Mouse (Mus musculus): Measurements from ENCODE around the gene Eef1akmt3. TPM values are rescaled to one million over a fixed set of nuclear protein-coding genes. Genes with fewer than 3 reads are reported as not detected.

The Eef1akmt3 gene
- total RNA-seq, 2 experiments from 2014 or later, result 0.26 to 0.27 TPM

Small RNA genes lying within 50 kb of the gene (microRNA-seq; reads per million reads assigned to microRNA genes)
- 39.8 to 117 reads per million in 2 experiments for gene Mir26a-2 (ENCODE audit: borderline number of aligned reads in 2 of 2)
- gene Mir546 (ENCODE audit: borderline number of aligned reads in 2 of 2), result 0 reads per million in 2 experiments

Other genes with a start within 250 kb of the Eef1akmt3 start
- 1 to 10 TPM; 4.6 to 5.5 TPM for gene Atp23, start 140.2 kb downstream of the Eef1akmt3 start, total RNA-seq (2021)
- 10 to 100 TPM; 73.0 to 98.7 TPM for gene Ctdsp2, start 62.8 kb downstream of the Eef1akmt3 start, total RNA-seq (2021)
- gene Avil, start 40.8 kb downstream of the Eef1akmt3 start, total RNA-seq (2021), result 1 to 10 TPM in 1 of 2 experiments, under 1 TPM in 1; 0.67 to 5.5 TPM
- gene Tsfm, start 10.7 kb downstream of the Eef1akmt3 start, total RNA-seq (2021), result 10 to 100 TPM; 55.1 to 61.3 TPM
- 10 to 100 TPM; 16.0 to 18.2 TPM for gene Mettl1, start 99 bp downstream of the Eef1akmt3 start, total RNA-seq (2021)
- gene Cyp27b1, start 6.7 kb upstream of the Eef1akmt3 start, total RNA-seq (2021), result under 1 TPM; 0.42 to 0.56 TPM
- gene March9, start 18.7 kb upstream of the Eef1akmt3 start, total RNA-seq (2021), result 1 to 10 TPM; 6.3 to 6.8 TPM
- gene Cdk4, start 22.0 kb upstream of the Eef1akmt3 start, total RNA-seq (2021), result 100 to 1,000 TPM; 138 to 172 TPM
- 100 to 1,000 TPM; 106 to 107 TPM for gene Tspan31, start 28.8 kb upstream of the Eef1akmt3 start, total RNA-seq (2021)
- 1 to 10 TPM; 3.1 to 3.2 TPM for gene Agap2, start 33.8 kb upstream of the Eef1akmt3 start, total RNA-seq (2021)
- gene Os9, start 79.6 kb upstream of the Eef1akmt3 start, total RNA-seq (2021), result 100 to 1,000 TPM; 114 to 147 TPM
- 1 to 10 TPM; 7.8 to 8.6 TPM for gene B4galnt1, start 123.7 kb upstream of the Eef1akmt3 start, total RNA-seq (2021)
- 1 to 10 TPM; 1.1 to 1.8 TPM for gene Slc26a10, start 139.1 kb upstream of the Eef1akmt3 start, total RNA-seq (2021)
- gene Arhgef25, start 148.6 kb upstream of the Eef1akmt3 start, total RNA-seq (2021), result 10 to 100 TPM; 18.8 to 20.3 TPM
- 10 to 100 TPM; 63.0 to 67.6 TPM for gene Dtx3, start 154.2 kb upstream of the Eef1akmt3 start, total RNA-seq (2021)
- 10 to 100 TPM; 41.5 to 44.7 TPM for gene Pip4k2c, start 170.1 kb upstream of the Eef1akmt3 start, total RNA-seq (2021)
- 1 to 10 TPM; 5.4 to 8.0 TPM for gene Kif5a, start 221.8 kb upstream of the Eef1akmt3 start, total RNA-seq (2021)
- 100 to 1,000 TPM; 143 to 159 TPM for gene Dctn2, start 224.9 kb upstream of the Eef1akmt3 start, total RNA-seq (2021)
- gene Mbd6, start 247.5 kb upstream of the Eef1akmt3 start, total RNA-seq (2021), result 10 to 100 TPM; 38.9 to 45.4 TPM

All from adrenal gland, adult 18-20 months (tissue).